Mouse (Mus musculus) Patski (cell line): Measurements from ENCODE around the gene Cdh22. TPM values are rescaled to one million over a fixed set of nuclear protein-coding genes. Genes with fewer than 3 reads are reported as not detected.

Experiments used
- ATAC-seq: fragments of 100-300 bp; one replicate; pipeline ENCODE4 v1.8.0; 2021
- CTCF ChIA-PET: fragments of 350-600 bp; sonication (Branson Sonifier 250); formaldehyde crosslinking; loops from one replicate; lab custom pipeline; 2022; ENCODE audit warnings: inconsistent platforms; lab: Charles Lee
- POLR2A ChIA-PET: fragments of 350-600 bp; sonication (Branson Sonifier 250); formaldehyde crosslinking; loops from one replicate; lab custom pipeline; 2022; ENCODE audit warnings: antibody characterized with exemption, inconsistent platforms; lab: Charles Lee
- DNase-seq: peaks from one replicate; pipeline ENCODE4 v3.0.0-alpha.2; 2011; ENCODE audit warnings: low read depth, low spot score
- H3K27me3 ChIP-seq: fragments of 371-371 bp; one replicate; pipeline ENCODE4 v1.5.1; 2021
- CTCF ChIP-seq: fragments of 100-300 bp; IDR thresholded peaks from one replicate; pipeline ENCODE4 v1.5.1; 2021
- in situ Hi-C: fragments of 300-500 bp; cut with MboI; formaldehyde crosslinking; loops from 3 replicates; pipeline ENCODE4 v1.11.1; 2018; ENCODE audit warnings: low pct_unique_long_range_greater_than_20kb, mixed read lengths
- polyA plus RNA-seq: library from polyadenylated mRNA; unstranded; gene quantifications from one replicate; pipeline ENCODE4 v1.2.3, GENCODE M21; 2021

Cdh22 gene
- polyA plus RNA-seq, 1 experiment from 2014 or later = not detected

GRCm38 (mm10) chr2:165270858-165271257 is 36.2 kb upstream of the Cdh22 start:
- CTCF ChIA-PET = no interaction called here
- no peak for TF ChIP-seq CTCF
- DNase-seq (no peak), ATAC-seq (no peak)
- in situ Hi-C loops = loop anchor here (5.0 kb wide), 1 partner anchor 194 kb away; no protein-coding TSS in a partner anchor
- POLR2A ChIA-PET = no interaction called here
- peaks cover 20% of the 10 kb centered on the region for H3K27me3 ChIP-seq

- no peak for TF ChIP-seq CTCF
- CTCF ChIA-PET = no interaction called here
- DNase-seq (no peak), ATAC-seq (no peak)
- peaks cover 27% of the 10 kb centered on the region for H3K27me3 ChIP-seq
- in situ Hi-C loops = loop anchor here (10.0 kb wide), 2 partner anchors 178 to 312 kb away; no protein-coding TSS in a partner anchor
- POLR2A ChIA-PET = no interaction called here
Observed at GRCm38 (mm10) chr2:165266739-165267138, 32.1 kb upstream of the Cdh22 start.

- ChIA-PET CTCF (no interaction called here), POLR2A (no interaction called here)
- TF ChIP-seq CTCF = no peak
- peaks cover 27% of the 10 kb centered on the region for H3K27me3 ChIP-seq
- in situ Hi-C loops = loop anchor here (10.0 kb wide), 2 partner anchors 181 to 309 kb away; no protein-coding TSS in a partner anchor
- DNase-seq = no peak
- ATAC-seq = no peak
Observed at GRCm38 (mm10) chr2:165263861-165264260, 29.2 kb upstream of the Cdh22 start.

GRCm38 (mm10) chr2:165262274-165262990 is 27.8 kb upstream of the Cdh22 start:
- no peak for DNase-seq
- in situ Hi-C loops = loop anchor here (10.0 kb wide), 2 partner anchors 182 to 308 kb away; no protein-coding TSS in a partner anchor
- CTCF ChIA-PET = no interaction called here
- POLR2A ChIA-PET = interaction anchor here (0.6 kb wide), 2 partner anchors 646 to 1422 kb away, joined by 3 read pairs; no protein-coding TSS in a partner anchor
- no peak for TF ChIP-seq CTCF
- no peak for ATAC-seq
- peaks cover 27% of the 10 kb centered on the region for H3K27me3 ChIP-seq

DNA sequence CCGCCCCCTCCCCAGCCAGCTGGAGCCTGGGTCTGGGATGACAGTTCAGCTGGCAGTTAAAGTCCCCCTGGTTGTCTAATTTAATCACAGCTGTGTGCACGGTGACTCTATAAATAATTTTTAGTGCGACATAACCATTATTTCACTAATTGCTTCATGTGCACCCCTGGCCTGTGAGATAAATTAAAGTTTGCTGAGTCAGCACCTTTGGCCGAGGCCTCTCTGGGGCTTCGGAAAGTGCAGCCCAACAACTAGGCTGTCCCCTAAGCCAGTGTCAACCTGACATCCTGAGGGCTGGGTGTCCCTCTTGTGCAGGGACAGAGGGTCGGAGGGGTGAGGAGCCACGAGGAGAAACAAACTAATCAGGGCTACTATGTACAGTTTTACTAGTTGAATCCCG is 25.2 kb upstream of the Cdh22 start:
- CTCF ChIA-PET = no interaction called here
- in situ Hi-C loops = loop anchor here (10.0 kb wide), 2 partner anchors 185 to 305 kb away; no protein-coding TSS in a partner anchor
- no peak for ATAC-seq
- DNase-seq = no peak
- POLR2A ChIA-PET = no interaction called here
- TF ChIP-seq CTCF = no peak
- peaks cover 32% of the 10 kb centered on the region for H3K27me3 ChIP-seq

DNA sequence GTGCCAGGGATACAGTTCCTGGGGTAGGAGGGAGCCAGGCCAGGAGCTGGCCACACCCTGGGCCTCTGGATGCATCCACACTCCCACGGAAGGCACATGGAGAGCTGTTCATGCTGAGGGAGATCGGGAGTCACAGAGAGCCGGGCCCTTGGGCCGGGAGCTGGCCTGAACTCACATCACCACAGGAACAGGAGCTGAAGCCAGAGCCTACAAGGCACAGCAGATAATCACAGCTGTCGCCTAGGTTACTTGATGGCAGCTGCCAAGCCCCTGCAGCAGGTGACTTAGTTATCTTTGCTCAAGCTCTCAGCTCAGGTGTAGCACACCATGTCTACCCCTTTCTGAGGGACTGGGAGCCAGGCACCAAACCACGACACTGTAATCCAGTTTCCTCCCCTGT is 23.7 kb upstream of the Cdh22 start:
- ChIA-PET CTCF (no interaction called here), POLR2A (interaction anchor here (0.6 kb wide), 1 partner anchor 87 kb away, joined by 3 read pairs; no protein-coding TSS in a partner anchor)
- DNase-seq (no peak), ATAC-seq (no peak)
- peaks cover 42% of the 10 kb centered on the region for H3K27me3 ChIP-seq
- in situ Hi-C loops = no loop called here
- no peak for TF ChIP-seq CTCF

GRCm38 (mm10) chr2:165257151-165257834 is 22.6 kb upstream of the Cdh22 start:
- DNase-seq = no peak
- in situ Hi-C loops = no loop called here

DNA sequence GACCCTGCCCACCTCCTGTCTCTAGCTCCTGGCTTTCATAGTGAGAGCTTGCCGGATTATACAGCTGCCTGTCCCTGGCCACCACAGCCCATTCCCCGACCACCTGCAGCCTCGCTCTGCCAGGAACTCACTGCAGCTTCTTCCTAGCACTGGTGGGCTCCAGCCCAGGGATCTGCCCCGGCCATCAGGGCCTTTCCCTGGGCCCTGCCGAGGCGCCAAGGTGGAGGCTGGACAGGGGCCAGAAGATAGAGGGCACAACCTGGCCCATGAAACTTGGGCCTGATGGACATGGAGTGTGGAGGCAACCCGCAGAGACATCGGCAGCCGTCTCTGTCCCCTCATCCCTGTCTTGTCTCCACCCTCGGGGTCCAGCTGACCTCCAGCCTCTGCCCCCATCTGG is 21.6 kb upstream of the Cdh22 start:
- in situ Hi-C loops = no loop called here
- DNase-seq (no peak), ATAC-seq (no peak)
- no peak for TF ChIP-seq CTCF
- H3K27me3 ChIP-seq = peaks cover 47% of the 10 kb centered on the region
- CTCF ChIA-PET = no interaction called here
- POLR2A ChIA-PET = no interaction called here

More at GRCm38 (mm10) chr2:165257151-165257834, 22.6 kb upstream of the Cdh22 start:
- no peak for ATAC-seq
- no peak for TF ChIP-seq CTCF
- peaks cover 48% of the 10 kb centered on the region for H3K27me3 ChIP-seq
- CTCF ChIA-PET = no interaction called here
- POLR2A ChIA-PET = no interaction called here

GRCm38 (mm10) chr2:165253867-165254266 is 19.2 kb upstream of the Cdh22 start:
- DNase-seq = no peak
- peaks cover 54% of the 10 kb centered on the region for H3K27me3 ChIP-seq
- no peak for ATAC-seq
- TF ChIP-seq CTCF = no peak
- in situ Hi-C loops = no loop called here
- POLR2A ChIA-PET = no interaction called here
- CTCF ChIA-PET = no interaction called here

- no peak for TF ChIP-seq CTCF
- peaks cover 49% of the 10 kb centered on the region for H3K27me3 ChIP-seq
- DNase-seq (no peak), ATAC-seq (no peak)
- in situ Hi-C loops = no loop called here
- ChIA-PET CTCF (no interaction called here), POLR2A (no interaction called here)
Observed at GRCm38 (mm10) chr2:165253269-165253668, 18.6 kb upstream of the Cdh22 start.

DNA sequence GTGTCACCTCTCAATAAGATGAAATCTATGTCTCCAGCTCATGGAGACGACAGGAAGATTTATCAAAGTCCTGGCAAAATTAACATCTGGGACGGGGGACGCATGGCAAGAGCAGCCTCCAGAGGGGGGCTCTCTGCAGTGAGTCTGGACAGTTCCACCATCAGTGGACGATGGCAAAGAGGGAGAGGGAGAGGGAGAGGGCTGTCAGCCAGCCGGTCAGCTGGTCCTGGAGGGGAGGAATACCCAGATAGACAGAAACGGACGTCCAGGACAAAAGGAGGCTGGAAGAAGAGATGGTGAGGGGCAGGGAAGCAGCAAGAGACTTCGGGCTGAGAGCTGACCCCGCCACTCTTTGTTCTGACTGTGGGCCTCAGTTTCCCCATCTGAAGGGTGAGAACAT is 18.1 kb upstream of the Cdh22 start:
- DNase-seq (no peak), ATAC-seq (no peak)
- TF ChIP-seq CTCF = no peak
- peaks cover 48% of the 10 kb centered on the region for H3K27me3 ChIP-seq
- in situ Hi-C loops = no loop called here
- CTCF ChIA-PET = no interaction called here
- POLR2A ChIA-PET = no interaction called here
